Mouse (Mus musculus) CH12.LX (cell line): ENCODE results near the gene Best3. TPM values are rescaled to one million over a fixed set of nuclear protein-coding genes. Genes with fewer than 3 reads are reported as not detected.
"Not testable (repeated sequence)": the region's sequence is repeated elsewhere in the genome, so short reads cannot be mapped to it uniquely, and the experiment has no call there.

Experiments
- DNase-seq: peaks from one replicate; pipeline ENCODE4 v3.0.0-alpha.2; 2013; ENCODE audit errors: extremely low read depth
- H3K27ac ChIP-seq: 2 replicates; pipeline ENCODE4 v1.5.1; 2012; ENCODE audit warnings: low read depth, mild to moderate bottlenecking, control low read depth, moderate library complexity; ENCODE audit not compliant: insufficient read depth
- H3K27me3 ChIP-seq: replicated peaks from 2 replicates; pipeline ENCODE3; 2012; ENCODE audit warnings: inconsistent platforms
- H3K36me3 ChIP-seq, 2 experiments: replicated peaks in 1 of 2; 2 replicates each; pipeline versions ENCODE3 to v1.6.1; 2012; ENCODE audit warnings: inconsistent platforms in 1 of 2, low read length in 1 of 2, mild to moderate bottlenecking in 1 of 2, mixed read lengths in 1 of 2, moderate library complexity in 1 of 2; ENCODE audit not compliant: control insufficient read depth in 1 of 2, insufficient read depth in 1 of 2
- H3K4me1 ChIP-seq, 2 experiments: 2 replicates each; pipeline ENCODE4 v1.6.1; 2012; ENCODE audit warnings: inconsistent platforms in 1 of 2, moderate library complexity in 1 of 2; ENCODE audit not compliant: insufficient read depth in 2 of 2, control insufficient read depth in 1 of 2
- H3K4me2 ChIP-seq: 2 replicates; pipeline ENCODE4 v1.6.1; 2012; ENCODE audit warnings: low read depth, mild to moderate bottlenecking, control low read depth; ENCODE audit not compliant: poor library complexity, insufficient read depth, severe bottlenecking
- H3K4me3 ChIP-seq, 3 experiments: fragments of 150-350 bp in 1 of 3; sonication (generic) in 1 of 3; replicated peaks in 1 of 3; 2 replicates each; pipeline versions ENCODE3 to v1.5.1; 2011 to 2012; ENCODE audit warnings: low read depth in 2 of 3, low read length in 2 of 3, mild to moderate bottlenecking in 2 of 3, moderate library complexity in 2 of 3, control low read depth in 1 of 3, improper control_type of control experiment in 1 of 3, inconsistent platforms in 1 of 3, mixed read lengths in 1 of 3; ENCODE audit not compliant: poor library complexity in 1 of 3
- H3K79me2 ChIP-seq: replicated peaks from 2 replicates; pipeline ENCODE4 v1.6.1; 2012; ENCODE audit warnings: mild to moderate bottlenecking, moderate library complexity; ENCODE audit not compliant: control insufficient read depth, poor library complexity, insufficient read depth, severe bottlenecking; ENCODE audit errors: extremely low read depth
- H3K9ac ChIP-seq: 2 replicates; pipeline ENCODE4 v1.6.1; 2012; ENCODE audit warnings: low read depth, mild to moderate bottlenecking, control low read depth, moderate library complexity; ENCODE audit not compliant: insufficient read depth
- H3K9me3 ChIP-seq: replicated peaks from 2 replicates; pipeline ENCODE3; 2012; ENCODE audit warnings: low read length, inconsistent platforms, mixed read lengths
- CHD1 ChIP-seq: IDR thresholded peaks from 2 replicates; pipeline ENCODE4 v1.6.1; 2012; ENCODE audit warnings: low read depth, low read length, improper control_type of control experiment, inconsistent platforms
- CHD2 ChIP-seq: IDR thresholded peaks from 2 replicates; pipeline ENCODE4 v1.6.1; 2011; ENCODE audit warnings: low read length, improper control_type of control experiment
- CTCF ChIP-seq, 2 experiments: IDR thresholded peaks in 1 of 2; conservative IDR thresholded peaks in 1 of 2; 2 replicates each; pipeline ENCODE4 v1.5.1; 2011 to 2012; ENCODE audit warnings: low read depth in 2 of 2, low read length in 2 of 2, improper control_type of control experiment in 1 of 2, inconsistent platforms in 1 of 2, mild to moderate bottlenecking in 1 of 2, moderate library complexity in 1 of 2
- E2F4 ChIP-seq: IDR thresholded peaks from 2 replicates; pipeline ENCODE4 v1.6.1; 2011; ENCODE audit warnings: low read depth, low read length, improper control_type of control experiment; ENCODE audit not compliant: insufficient replicate concordance
- ETS1 ChIP-seq: conservative IDR thresholded peaks from 2 replicates; pipeline ENCODE4 v1.6.1; 2012; ENCODE audit warnings: low read depth, mild to moderate bottlenecking, inconsistent platforms, low read length, improper control_type of control experiment, moderate library complexity
- IRF4 ChIP-seq: IDR thresholded peaks from 2 replicates; pipeline ENCODE4 v1.6.1; 2014; ENCODE audit warnings: low read depth, mild to moderate bottlenecking, inconsistent platforms, low read length, improper control_type of control experiment
- KAT2A ChIP-seq: IDR thresholded peaks from 2 replicates; pipeline ENCODE4 v1.6.1; 2012; ENCODE audit warnings: low read length, improper control_type of control experiment, inconsistent platforms; ENCODE audit not compliant: insufficient replicate concordance
- MYC ChIP-seq: IDR thresholded peaks from 2 replicates; pipeline ENCODE4 v1.6.1; 2011; ENCODE audit warnings: low read depth, mild to moderate bottlenecking, improper control_type of control experiment, low read length
- NELFE ChIP-seq: IDR thresholded peaks from 2 replicates; pipeline ENCODE4 v1.6.1; 2011; ENCODE audit warnings: low read depth, low read length, improper control_type of control experiment
- PAX5 ChIP-seq: IDR thresholded peaks from 2 replicates; pipeline ENCODE4 v1.6.1; 2012; ENCODE audit warnings: low read length, inconsistent platforms, mixed read lengths
- POLR2AphosphoS2 ChIP-seq: IDR thresholded peaks from 2 replicates; pipeline ENCODE4 v1.6.1; 2011; ENCODE audit warnings: low read depth, low read length, improper control_type of control experiment
- RAD21 ChIP-seq: IDR thresholded peaks from 2 replicates; pipeline ENCODE4 v1.6.1; 2011; ENCODE audit warnings: low read depth, mild to moderate bottlenecking, low read length, improper control_type of control experiment, moderate library complexity
- SIN3A ChIP-seq: IDR thresholded peaks from 2 replicates; pipeline ENCODE4 v1.6.1; 2012; ENCODE audit warnings: low read length, improper control_type of control experiment, inconsistent platforms
- SMC3 ChIP-seq: IDR thresholded peaks from 2 replicates; pipeline ENCODE4 v1.6.1; 2011; ENCODE audit warnings: low read depth, low read length, improper control_type of control experiment
- TCF12 ChIP-seq: IDR thresholded peaks from 2 replicates; pipeline ENCODE4 v1.6.1; 2014; ENCODE audit warnings: low read depth, mild to moderate bottlenecking, inconsistent platforms, low read length, improper control_type of control experiment
- USF2 ChIP-seq: conservative IDR thresholded peaks from 2 replicates; pipeline ENCODE4 v1.6.1; 2011; ENCODE audit warnings: low read depth, low read length, improper control_type of control experiment
- ZMIZ1 ChIP-seq: IDR thresholded peaks from 2 replicates; pipeline ENCODE4 v1.6.1; 2012; ENCODE audit warnings: low read depth, mild to moderate bottlenecking, inconsistent platforms, low read length, improper control_type of control experiment
- dilution Hi-C: fragments of 300-500 bp; cut with MboI; formaldehyde crosslinking; loops from 2 replicates; pipeline ENCODE4 v1.14.3; 2020; ENCODE audit warnings: low sequenced_read_pairs; ENCODE audit not compliant: extremely low pct_unique_long_range_greater_than_20kb, extremely low pct_ligation_motif_present
- in situ Hi-C: fragments of 300-500 bp; cut with MboI; formaldehyde crosslinking; loops from 3 replicates; pipeline ENCODE4 v1.14.3; 2019; ENCODE audit warnings: low sequenced_read_pairs, low pct_ligation_motif_present, low pct_unique_long_range_greater_than_20kb, mixed read lengths
- polyA plus RNA-seq: library from polyadenylated mRNA; unstranded; fragments of >175 nt; gene quantifications from 2 replicates; pipeline ENCODE4 v1.2.1, GENCODE M21; 2012; ENCODE audit warnings: low read depth; ENCODE audit not compliant: insufficient read length
- total RNA-seq, 2 experiments: library from RNA; depleted of rRNA; stranded (reverse); fragments of 300-350 nt in 1 of 2; fragments of >200 nt in 1 of 2; gene quantifications; 2 replicates each; pipeline ENCODE4 v1.2.3; 2012 to 2014

Best3 gene
- total and polyA plus RNA-seq, 3 experiments: not detected

DNA sequence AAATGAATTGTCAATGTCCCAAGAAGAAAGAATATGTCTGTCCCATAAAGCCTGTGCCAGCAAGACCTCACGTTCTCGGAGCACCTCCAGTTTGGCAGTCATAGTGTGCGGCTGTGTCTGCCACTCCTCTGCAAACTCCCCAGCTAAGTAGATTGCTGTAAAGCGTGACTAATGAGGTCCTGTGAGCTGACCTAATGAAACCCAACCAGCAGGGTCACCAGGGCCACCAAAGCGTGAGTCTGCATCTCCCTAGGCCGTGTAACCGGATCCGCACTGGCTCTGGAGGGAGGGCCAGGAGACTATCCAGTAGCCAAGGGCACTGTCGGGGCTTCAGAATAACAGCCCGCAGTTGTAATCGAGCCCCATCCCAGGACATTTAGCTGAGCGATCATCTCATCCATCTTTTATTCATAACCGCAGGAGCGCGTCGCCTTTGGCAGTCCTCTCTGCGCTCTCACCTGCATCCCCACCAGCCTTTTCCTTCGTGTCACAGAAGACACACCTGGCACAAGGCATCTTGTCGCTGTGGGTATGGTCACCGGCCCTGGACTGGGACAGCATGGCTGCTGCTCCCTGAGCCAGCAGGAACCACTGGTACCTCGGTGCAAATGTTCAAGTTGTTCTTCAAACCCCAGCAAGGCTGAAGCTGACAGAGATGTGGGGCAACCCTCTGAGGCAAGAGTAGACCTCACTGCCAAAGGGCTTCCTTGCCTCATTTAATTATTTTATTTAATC, 35.1 kb downstream of the Best3 start:
- in situ Hi-C loops: no loop called here
- no peak overlapping the region for H3K4me3 ChIP-seq
- no peaks in the 10 kb centered on the region for H3K79me2 ChIP-seq
- dilution Hi-C loops: no loop called here
- peaks cover 4% of the 10 kb centered on the region for H3K27me3 ChIP-seq
- H3K27ac ChIP-seq: no peak overlapping the region
- no peaks in the 10 kb centered on the region for H3K36me3 ChIP-seq
- no peak for DNase-seq
- no peaks in the 10 kb centered on the region for H3K9me3 ChIP-seq
- H3K4me1 ChIP-seq: peaks cover 22 to 25% of the 10 kb centered on the region in 2 experiments
- H3K9ac ChIP-seq: no peak overlapping the region
- H3K4me2 ChIP-seq: no peak overlapping the region
- TF ChIP-seq KAT2A: no peak
- TF ChIP-seq ZMIZ1: no peak
- TF ChIP-seq E2F4: no peak
- TF ChIP-seq IRF4: no peak
- no peak for TF ChIP-seq PAX5
- no peak for TF ChIP-seq POLR2AphosphoS2
- no peak for TF ChIP-seq RAD21
- no peak for TF ChIP-seq CHD1
- no peak for TF ChIP-seq SMC3
- no peak for TF ChIP-seq CTCF (conservative IDR thresholded peaks at IDR 0.05 in 1 of 2, IDR thresholded peaks at IDR 0.05 in 1 of 2; ENCODE audit: low read depth in 2 of 2, low read length in 2 of 2)

DNA sequence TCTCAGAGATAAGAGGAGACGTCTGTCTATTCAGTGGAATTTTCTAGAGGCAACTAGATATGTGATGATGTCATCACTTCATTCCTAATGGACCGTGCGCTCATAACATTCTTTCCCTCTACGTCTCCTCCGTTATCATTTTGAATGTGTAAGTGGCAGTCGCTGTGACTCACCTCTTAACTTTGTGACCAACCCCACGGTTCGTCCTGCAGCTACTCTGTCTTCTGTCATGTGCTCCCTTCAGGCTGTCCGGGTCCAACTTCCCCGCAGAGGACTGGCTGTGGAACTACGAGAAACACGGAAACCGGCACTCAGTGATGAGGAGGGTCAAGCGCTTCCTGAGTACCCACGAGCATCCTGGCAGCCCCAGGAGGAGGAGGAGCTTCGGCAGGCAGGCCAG, 37.6 kb downstream of the Best3 start:
- H3K79me2 ChIP-seq: no peaks in the 10 kb centered on the region
- no peaks in the 10 kb centered on the region for H3K36me3 ChIP-seq
- no peak for DNase-seq
- H3K27me3 ChIP-seq: peaks cover 15% of the 10 kb centered on the region
- no peak overlapping the region for H3K9ac ChIP-seq
- H3K4me1 ChIP-seq: peaks cover 10 to 12% of the 10 kb centered on the region in 2 experiments
- in situ Hi-C loops: no loop called here
- H3K27ac ChIP-seq: no peak overlapping the region
- dilution Hi-C loops: no loop called here
- H3K9me3 ChIP-seq: no peaks in the 10 kb centered on the region
- no peak overlapping the region for H3K4me2 ChIP-seq
- H3K4me3 ChIP-seq: no peak overlapping the region
- TF ChIP-seq CTCF (conservative IDR thresholded peaks at IDR 0.05 in 1 of 2, IDR thresholded peaks at IDR 0.05 in 1 of 2; ENCODE audit: low read depth in 2 of 2, low read length in 2 of 2) (no peak), CHD2 (no peak), USF2 (no peak), CHD1 (no peak), SIN3A (no peak), MYC (no peak), ETS1 (no peak), TCF12 (no peak), NELFE (no peak), ZMIZ1 (no peak)

DNA sequence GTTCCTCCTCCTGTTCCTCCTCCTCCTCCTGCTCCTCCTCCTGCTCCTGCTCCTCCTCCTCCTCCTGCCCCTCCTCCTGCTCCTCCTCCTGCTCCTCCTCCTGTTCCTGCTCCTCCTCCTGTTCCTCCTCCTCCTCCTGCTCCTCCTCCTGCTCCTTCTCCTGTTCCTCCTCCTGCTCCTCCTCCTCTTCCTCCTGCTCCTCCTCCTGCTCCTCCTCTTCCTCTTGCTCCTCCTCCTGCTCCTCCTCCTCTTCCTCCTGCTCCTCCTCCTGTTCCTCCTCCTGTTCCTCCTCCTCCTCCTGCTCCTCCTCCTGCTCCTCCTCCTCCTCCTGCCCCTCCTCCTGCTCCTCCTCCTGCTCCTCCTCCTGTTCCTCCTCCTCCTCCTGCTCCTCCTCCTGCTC, 39.7 kb downstream of the Best3 start:
- H3K4me3 ChIP-seq, H3K36me3 ChIP-seq, H3K79me2 ChIP-seq, H3K9ac ChIP-seq, dilution Hi-C loops, H3K9me3 ChIP-seq, H3K4me1 ChIP-seq, DNase-seq, H3K4me2 ChIP-seq, H3K27ac ChIP-seq: not testable (repeated sequence)
- H3K27me3 ChIP-seq: peaks cover 16% of the 10 kb centered on the region
- in situ Hi-C loops: loop anchor here (25.0 kb wide), 1 partner anchor 688 kb away; no protein-coding TSS in a partner anchor
